Mouse (Mus musculus) lung, embryonic 15.5 days (tissue): ENCODE results near the gene Ms4a14. TPM values are rescaled to one million over a fixed set of nuclear protein-coding genes. Genes with fewer than 3 reads are reported as not detected.
"Not testable (repeated sequence)": the region's sequence is repeated elsewhere in the genome, so short reads cannot be mapped to it uniquely, and the experiment has no call there.

Source experiments
- ATAC-seq: fragments of 200-750 bp; cut with Nextera tagmentation; 2 replicates; pipeline ENCODE4 v1.8.0; 2017; ENCODE audit warnings: moderate number of reproducible peaks, borderline replicate concordance; ENCODE audit not compliant: low FRiP score, low TSS enrichment; ENCODE audit errors: extremely low read depth
- H3K27ac ChIP-seq: fragments of 300-500 bp; sonication (generic); 2 replicates; pipeline ENCODE4 v1.5.1; 2015; ENCODE audit warnings: moderate library complexity, mild to moderate bottlenecking, inconsistent platforms
- H3K27me3 ChIP-seq: fragments of 300-500 bp; sonication (generic); 2 replicates; pipeline ENCODE4 v1.6.1; 2015; ENCODE audit warnings: inconsistent platforms
- H3K36me3 ChIP-seq: fragments of 300-500 bp; sonication (generic); 2 replicates; pipeline ENCODE4 v1.6.1; 2015; ENCODE audit warnings: inconsistent platforms
- H3K4me1 ChIP-seq: fragments of 300-500 bp; sonication (generic); 2 replicates; pipeline ENCODE4 v1.6.1; 2015; ENCODE audit warnings: inconsistent platforms
- H3K4me2 ChIP-seq: fragments of 300-500 bp; sonication (generic); 2 replicates; pipeline ENCODE4 v1.6.1; 2015; ENCODE audit warnings: inconsistent platforms, mild to moderate bottlenecking, moderate library complexity
- H3K4me3 ChIP-seq: fragments of 300-500 bp; sonication (generic); 2 replicates; pipeline ENCODE4 v1.5.1; 2015; ENCODE audit warnings: mild to moderate bottlenecking, inconsistent platforms
- H3K9ac ChIP-seq: fragments of 300-500 bp; sonication (generic); 2 replicates; pipeline ENCODE4 v1.6.1; 2015; ENCODE audit warnings: inconsistent platforms
- H3K9me3 ChIP-seq: fragments of 300-500 bp; sonication (generic); 2 replicates; pipeline ENCODE4 v1.6.1; 2016; ENCODE audit warnings: inconsistent platforms
- WGBS: fragments of 180-500 bp; shearing (Covaris S2); methylation state at CpG from one replicate; pipeline ENCODE4 v1.1.7; 2015; 5-methylcytosine and 5-hydroxymethylcytosine counted together
- polyA plus RNA-seq: library from polyadenylated mRNA; unstranded; fragments of >200 nt; fragmentation: Nextera tagmentation; extraction: Ambion mirVana; gene quantifications from 2 replicates; pipeline ENCODE4 v1.2.1, GENCODE M21; 2015

Ms4a14 gene
- polyA plus RNA-seq, result 0.05 and 0.06 TPM in 2 replicates

GRCm38 (mm10) chr19:11314354-11314753, at the start of gene Ms4a14:
TSS of gene Ms4a14 (minus strand) at chr19:11314454.
- no peaks in the 10 kb centered on the region for H3K36me3 ChIP-seq
- no peak within 1 kb of the TSS for H3K27ac ChIP-seq
- H3K9ac ChIP-seq, result no peak within 1 kb of the TSS
- WGBS, result 66% methylated on average over 1 of the region's 1 CpGs
- no peak within 1 kb of the TSS for H3K4me3 ChIP-seq
- H3K9me3 ChIP-seq, result no peaks in the 10 kb centered on the region
- H3K4me2 ChIP-seq, result no peak within 1 kb of the TSS
- no peaks in the 10 kb centered on the region for H3K4me1 ChIP-seq
- no peaks in the 10 kb centered on the region for H3K27me3 ChIP-seq
- no peak for ATAC-seq

- Histone ChIP-seq H3K27ac (no peak overlapping the region), H3K9me3 (no peaks in the 10 kb centered on the region), H3K4me3 (no peak overlapping the region), H3K27me3 (no peaks in the 10 kb centered on the region), H3K9ac (no peak overlapping the region), H3K4me1 (no peaks in the 10 kb centered on the region), H3K4me2 (no peak overlapping the region), H3K36me3 (no peaks in the 10 kb centered on the region)
- no peak for ATAC-seq
Observed at GRCm38 (mm10) chr19:11362002-11362401, 47.7 kb upstream of the Ms4a14 start.

GRCm38 (mm10) chr19:11360106-11360505, 45.9 kb upstream of the Ms4a14 start:
- no peaks in the 10 kb centered on the region for H3K27me3 ChIP-seq
- H3K36me3 ChIP-seq, result no peaks in the 10 kb centered on the region
- H3K4me3 ChIP-seq, result no peak overlapping the region
- no peak overlapping the region for H3K4me2 ChIP-seq
- H3K4me1 ChIP-seq, result no peaks in the 10 kb centered on the region
- WGBS, result 48% methylated on average over 3 of the region's 3 CpGs
- no peaks in the 10 kb centered on the region for H3K9me3 ChIP-seq
- H3K27ac ChIP-seq, result no peak overlapping the region
- H3K9ac ChIP-seq, result no peak overlapping the region
- ATAC-seq, result no peak

GRCm38 (mm10) chr19:11355730-11356129, 41.5 kb upstream of the Ms4a14 start:
- H3K9ac ChIP-seq, result no peak overlapping the region
- H3K36me3 ChIP-seq, result no peaks in the 10 kb centered on the region
- H3K27ac ChIP-seq, result no peak overlapping the region
- no peak overlapping the region for H3K4me3 ChIP-seq
- no peaks in the 10 kb centered on the region for H3K9me3 ChIP-seq
- 65% methylated on average over 7 of the region's 7 CpGs for WGBS
- no peak for ATAC-seq
- no peaks in the 10 kb centered on the region for H3K4me1 ChIP-seq
- H3K4me2 ChIP-seq, result no peak overlapping the region
- no peaks in the 10 kb centered on the region for H3K27me3 ChIP-seq

- WGBS, result 32% methylated on average over 3 of the region's 3 CpGs
- Histone ChIP-seq H3K9me3 (no peaks in the 10 kb centered on the region), H3K27ac (no peak overlapping the region), H3K4me2 (no peak overlapping the region), H3K9ac (no peak overlapping the region), H3K4me3 (no peak overlapping the region), H3K4me1 (no peaks in the 10 kb centered on the region), H3K27me3 (no peaks in the 10 kb centered on the region), H3K36me3 (no peaks in the 10 kb centered on the region)
- ATAC-seq, result no peak
Observed at GRCm38 (mm10) chr19:11351878-11352277, 37.6 kb upstream of the Ms4a14 start.

- no peaks in the 10 kb centered on the region for H3K9me3 ChIP-seq
- no peak overlapping the region for H3K4me3 ChIP-seq
- 50% methylated on average over 7 of the region's 7 CpGs for WGBS
- no peak overlapping the region for H3K27ac ChIP-seq
- no peak for ATAC-seq
- H3K9ac ChIP-seq, result no peak overlapping the region
- no peaks in the 10 kb centered on the region for H3K36me3 ChIP-seq
- no peaks in the 10 kb centered on the region for H3K4me1 ChIP-seq
- no peak overlapping the region for H3K4me2 ChIP-seq
- no peaks in the 10 kb centered on the region for H3K27me3 ChIP-seq
Observed at GRCm38 (mm10) chr19:11349698-11350481, 35.6 kb upstream of the Ms4a14 start.

GRCm38 (mm10) chr19:11343992-11344391, 29.7 kb upstream of the Ms4a14 start:
- Histone ChIP-seq H3K9me3 (no peaks in the 10 kb centered on the region), H3K27me3 (no peaks in the 10 kb centered on the region), H3K27ac (no peak overlapping the region), H3K9ac (no peak overlapping the region), H3K4me1 (no peaks in the 10 kb centered on the region), H3K4me2 (no peak overlapping the region), H3K36me3 (no peaks in the 10 kb centered on the region), H3K4me3 (no peak overlapping the region)
- ATAC-seq, result no peak

- Histone ChIP-seq H3K4me1 (no peaks in the 10 kb centered on the region), H3K27me3 (no peaks in the 10 kb centered on the region), H3K4me2 (no peak overlapping the region), H3K9me3 (no peaks in the 10 kb centered on the region), H3K27ac (no peak overlapping the region), H3K36me3 (no peaks in the 10 kb centered on the region), H3K4me3 (no peak overlapping the region), H3K9ac (no peak overlapping the region)
- ATAC-seq, result no peak
Observed at GRCm38 (mm10) chr19:11343147-11343546, 28.9 kb upstream of the Ms4a14 start.

GRCm38 (mm10) chr19:11335932-11336331, 21.7 kb upstream of the Ms4a14 start, which contains the start of gene Ms4a7:
TSS of gene Ms4a7 (minus strand) at chr19:11336146.
- Histone ChIP-seq H3K36me3 (no peaks in the 10 kb centered on the region), H3K9me3 (no peaks in the 10 kb centered on the region), H3K4me1 (no peaks in the 10 kb centered on the region), H3K9ac (no peak within 1 kb of the TSS), H3K4me2 (no peak within 1 kb of the TSS), H3K27ac (no peak within 1 kb of the TSS), H3K4me3 (no peak within 1 kb of the TSS), H3K27me3 (no peaks in the 10 kb centered on the region)
- 75% methylated on average over 6 of the region's 6 CpGs for WGBS
- ATAC-seq, result no peak

- WGBS, result 46% methylated on average over 1 of the region's 1 CpGs
- H3K27me3 ChIP-seq, result no peaks in the 10 kb centered on the region
Observed at GRCm38 (mm10) chr19:11321123-11321522, 6.9 kb upstream of the Ms4a14 start.

GRCm38 (mm10) chr19:11316786-11317185, 2.5 kb upstream of the Ms4a14 start:
- Histone ChIP-seq H3K27me3 (no peaks in the 10 kb centered on the region), H3K4me2 (no peak overlapping the region), H3K9ac (no peak overlapping the region), H3K4me1 (no peaks in the 10 kb centered on the region), H3K9me3 (no peaks in the 10 kb centered on the region), H3K4me3 (no peak overlapping the region), H3K36me3 (no peaks in the 10 kb centered on the region), H3K27ac (no peak overlapping the region)
- 76% methylated on average over 4 of the region's 4 CpGs for WGBS
- no peak for ATAC-seq

More at GRCm38 (mm10) chr19:11321123-11321522, 6.9 kb upstream of the Ms4a14 start:
- Histone ChIP-seq H3K36me3 (no peaks in the 10 kb centered on the region), H3K4me1 (no peaks in the 10 kb centered on the region), H3K9me3 (no peaks in the 10 kb centered on the region), H3K4me3 (no peak overlapping the region), H3K27ac (no peak overlapping the region), H3K4me2 (no peak overlapping the region), H3K9ac (no peak overlapping the region)
- ATAC-seq, result no peak

- Histone ChIP-seq H3K9ac (no peak overlapping the region), H3K4me1 (no peaks in the 10 kb centered on the region)
- no peak for ATAC-seq
Observed at GRCm38 (mm10) chr19:11308888-11309287, 5.4 kb downstream of the Ms4a14 start.

GRCm38 (mm10) chr19:11299529-11299928, 14.7 kb downstream of the Ms4a14 start:
- not testable (repeated sequence) for H3K4me3 ChIP-seq, H3K9ac ChIP-seq, H3K27ac ChIP-seq, H3K36me3 ChIP-seq, H3K27me3 ChIP-seq, H3K4me1 ChIP-seq, H3K4me2 ChIP-seq, H3K9me3 ChIP-seq, ATAC-seq
- WGBS, result 60% methylated on average over 4 of the region's 4 CpGs

More at GRCm38 (mm10) chr19:11308888-11309287, 5.4 kb downstream of the Ms4a14 start:
- no peaks in the 10 kb centered on the region for H3K36me3 ChIP-seq
- H3K27me3 ChIP-seq, result no peaks in the 10 kb centered on the region
- H3K9me3 ChIP-seq, result no peaks in the 10 kb centered on the region
- H3K4me2 ChIP-seq, result no peak overlapping the region
- H3K27ac ChIP-seq, result no peak overlapping the region
- H3K4me3 ChIP-seq, result no peak overlapping the region
